Mouse (Mus musculus): ENCODE data around the gene Fzd10.

Fzd10 gene

GRCm38 (mm10) chr5:128600072-128601021 lies at the start of gene Fzd10:
Fzd10 (plus strand) TSS chr5:128600844.
- DNase-seq (ENCODE audit: low spot score in 2 of 2) = no peak

- no peak for DNase-seq (ENCODE audit: low spot score in 2 of 2)
Observed at GRCm38 (mm10) chr5:128551448-128551847, 49.2 kb upstream of the Fzd10 start.

- DNase-seq (ENCODE audit: low spot score in 2 of 2) = no peak
Observed at GRCm38 (mm10) chr5:128552136-128552890, 48.3 kb upstream of the Fzd10 start.

- no peak for DNase-seq (ENCODE audit: low spot score in 2 of 2)
Observed at GRCm38 (mm10) chr5:128558126-128558525, 42.5 kb upstream of the Fzd10 start.

- DNase-seq (ENCODE audit: low spot score in 2 of 2) = no peak
Observed at GRCm38 (mm10) chr5:128567313-128567712, 33.3 kb upstream of the Fzd10 start.

- no peak for DNase-seq (ENCODE audit: low spot score in 2 of 2)
Observed at GRCm38 (mm10) chr5:128568970-128569369, 31.7 kb upstream of the Fzd10 start.

GRCm38 (mm10) chr5:128570091-128570490 lies 30.6 kb upstream of the Fzd10 start:
- no peak for DNase-seq (ENCODE audit: low spot score in 2 of 2)

GRCm38 (mm10) chr5:128570848-128571247 lies 29.8 kb upstream of the Fzd10 start:
- no peak for DNase-seq (ENCODE audit: low spot score in 2 of 2)

- DNase-seq (ENCODE audit: low spot score in 2 of 2) = no peak
Observed at GRCm38 (mm10) chr5:128571706-128572105, 28.9 kb upstream of the Fzd10 start.

- DNase-seq (ENCODE audit: low spot score in 2 of 2) = no peak
Observed at GRCm38 (mm10) chr5:128575997-128576579, 24.6 kb upstream of the Fzd10 start.

- no peak for DNase-seq (ENCODE audit: low spot score in 2 of 2)
Observed at GRCm38 (mm10) chr5:128579047-128579650, 21.5 kb upstream of the Fzd10 start.

GRCm38 (mm10) chr5:128580931-128581330 lies 19.7 kb upstream of the Fzd10 start:
- DNase-seq (ENCODE audit: low spot score in 2 of 2) = no peak

GRCm38 (mm10) chr5:128581516-128581921 lies 19.1 kb upstream of the Fzd10 start:
- DNase-seq (ENCODE audit: low spot score in 2 of 2) = no peak

GRCm38 (mm10) chr5:128589231-128589630 lies 11.4 kb upstream of the Fzd10 start:
- DNase-seq (ENCODE audit: low spot score in 2 of 2) = no peak

GRCm38 (mm10) chr5:128593446-128593845 lies 7.2 kb upstream of the Fzd10 start:
- DNase-seq (ENCODE audit: low spot score in 2 of 2) = no peak

- DNase-seq (ENCODE audit: low spot score in 2 of 2) = no peak
Observed at GRCm38 (mm10) chr5:128596813-128597212, 3.8 kb upstream of the Fzd10 start.

- DNase-seq (ENCODE audit: low spot score in 2 of 2) = no peak
Observed at GRCm38 (mm10) chr5:128597381-128597780, 3.3 kb upstream of the Fzd10 start.

GRCm38 (mm10) chr5:128598191-128598720 lies 2.4 kb upstream of the Fzd10 start:
- no peak for DNase-seq (ENCODE audit: low spot score in 2 of 2)

GRCm38 (mm10) chr5:128598760-128599364 lies 1.8 kb upstream of the Fzd10 start:
- no peak for DNase-seq (ENCODE audit: low spot score in 2 of 2)

- DNase-seq (ENCODE audit: low spot score in 2 of 2) = no peak
Observed at GRCm38 (mm10) chr5:128599365-128600071, 1.1 kb upstream of the Fzd10 start.
